Mouse (Mus musculus): ENCODE data around the gene Olfr1259.
"Not testable (repeated sequence)": the region's sequence is repeated elsewhere in the genome, so short reads cannot be mapped to it uniquely, and the experiment has no call there.

Olfr1259 gene

DNA sequence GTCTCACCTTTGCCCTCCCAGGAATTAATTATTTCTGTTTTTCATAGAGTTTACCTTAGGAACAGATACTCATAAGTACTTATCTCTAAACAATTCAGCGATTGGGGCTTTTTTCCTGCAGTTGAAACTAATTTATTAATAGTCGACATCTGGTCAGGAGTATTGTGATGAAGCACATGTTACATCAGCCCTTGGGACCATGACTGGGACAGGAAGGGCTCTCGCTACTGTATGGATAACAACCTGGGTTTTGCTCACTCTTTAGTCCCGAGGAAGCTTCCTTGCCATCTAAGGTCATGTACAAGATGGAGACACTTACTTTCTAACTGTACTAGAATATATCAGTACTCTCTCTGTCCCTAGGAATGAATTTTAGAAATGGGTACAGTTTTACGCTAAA is at the start of gene Olfr1259:
Olfr1259 (minus strand) TSS at position 101 of the 400 bp plus-strand sequence.
- DNase-seq = no peak

GRCm38 (mm10) chr2:89990921-89991320 is 42.5 kb upstream of the Olfr1259 start, which contains the start of gene Olfr1261:
Olfr1261 (plus strand) TSS chr2:89991221.
- DNase-seq = no peak

GRCm38 (mm10) chr2:89977709-89978108 is 29.2 kb upstream of the Olfr1259 start:
- no peak for DNase-seq

GRCm38 (mm10) chr2:89974184-89974583 is 25.7 kb upstream of the Olfr1259 start, which contains the start of gene Olfr1260:
Olfr1260 (plus strand) TSS chr2:89974340.
- no peak for DNase-seq

DNA sequence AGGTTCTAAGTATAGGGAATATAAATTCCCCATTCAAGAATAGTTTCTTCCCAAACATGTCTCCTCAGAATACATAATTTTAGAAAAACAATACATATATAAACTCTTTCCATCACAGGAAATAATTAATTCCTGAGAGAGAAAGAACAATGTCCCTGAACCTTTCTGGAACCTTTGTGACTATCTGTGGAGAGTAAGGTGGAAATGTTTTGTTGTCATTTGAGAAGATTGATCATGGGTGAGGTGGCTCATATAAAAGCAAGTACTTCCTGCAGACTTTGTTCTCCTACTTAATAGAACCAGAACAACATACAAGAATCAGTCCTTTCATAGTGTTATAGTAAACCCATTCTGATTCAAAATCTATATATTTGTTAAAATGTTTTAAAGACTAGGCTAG is 21.5 kb downstream of the Olfr1259 start, which contains the start of gene Olfr1258:
Olfr1258 (plus strand) TSS at position 301 of the 400 bp plus-strand sequence.
- DNase-seq = no peak

DNA sequence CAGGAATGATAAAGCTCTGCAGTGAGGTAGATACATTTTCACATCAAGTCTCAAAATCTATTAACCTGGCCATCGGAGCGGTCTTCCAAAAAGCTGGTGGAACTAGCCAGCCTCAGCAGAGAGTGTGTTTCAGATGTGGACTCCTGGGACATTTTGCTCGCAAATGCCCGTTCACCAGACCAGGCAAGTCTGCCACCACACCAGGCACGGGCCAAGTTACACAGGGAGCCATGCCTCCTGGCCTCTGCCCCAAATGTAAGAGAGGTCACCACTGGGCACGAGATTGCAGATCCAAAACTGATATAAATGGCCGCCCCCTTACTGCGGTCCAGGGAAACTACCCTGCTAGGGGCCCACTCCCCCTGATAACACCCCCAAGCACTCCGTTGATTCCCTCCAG is 35.8 kb downstream of the Olfr1259 start:
- not testable (repeated sequence) for DNase-seq
